Mouse (Mus musculus) intestine, postnatal 0 days (tissue): ENCODE results near the gene Rab17. TPM values are rescaled to one million over a fixed set of nuclear protein-coding genes. Genes with fewer than 3 reads are reported as not detected.

Source experiments
- ATAC-seq: fragments of 200-750 bp; cut with Nextera tagmentation; 2 replicates; pipeline ENCODE4 v1.8.0; 2017; ENCODE audit warnings: mild to moderate bottlenecking, moderate TSS enrichment, moderate library complexity
- H3K27ac ChIP-seq: fragments of 300-500 bp; sonication (generic); 2 replicates; pipeline ENCODE4 v1.5.1; 2014; ENCODE audit warnings: mild to moderate bottlenecking, low read depth, low read length, moderate library complexity
- H3K27me3 ChIP-seq: fragments of 300-500 bp; sonication (generic); replicated peaks from 2 replicates; pipeline ENCODE4 v1.6.1; 2014; ENCODE audit warnings: low read length, mixed read lengths; ENCODE audit not compliant: control insufficient read depth, insufficient read depth
- H3K36me3 ChIP-seq: fragments of 300-500 bp; sonication (generic); 2 replicates; pipeline ENCODE4 v1.6.1; 2014; ENCODE audit warnings: mild to moderate bottlenecking, moderate library complexity; ENCODE audit not compliant: control insufficient read depth, insufficient read depth
- H3K4me1 ChIP-seq: fragments of 300-500 bp; sonication (generic); replicated peaks from 2 replicates; pipeline ENCODE4 v1.6.1; 2014; ENCODE audit warnings: antibody characterized with exemption, low read length, mixed read lengths; ENCODE audit not compliant: control insufficient read depth, insufficient read depth
- H3K4me2 ChIP-seq: fragments of 300-500 bp; sonication (generic); replicated peaks from 2 replicates; pipeline ENCODE4 v1.6.1; 2014; ENCODE audit warnings: low read depth, mild to moderate bottlenecking, moderate library complexity
- H3K4me3 ChIP-seq: fragments of 300-500 bp; sonication (generic); 2 replicates; pipeline ENCODE4 v1.5.1; 2014; ENCODE audit warnings: low read depth, low read length
- H3K9ac ChIP-seq: fragments of 300-500 bp; sonication (generic); 2 replicates; pipeline ENCODE4 v1.6.1; 2014; ENCODE audit warnings: mild to moderate bottlenecking, low read depth, low read length
- H3K9me3 ChIP-seq: fragments of 300-500 bp; sonication (generic); 2 replicates; pipeline ENCODE4 v1.6.1; 2016; ENCODE audit warnings: mixed run types; ENCODE audit not compliant: control insufficient read depth
- CTCF ChIP-seq: sonication (generic); IDR thresholded peaks from 2 replicates; pipeline ENCODE4 v1.5.1; 2016; ENCODE audit warnings: low read depth, mild to moderate bottlenecking, control low read depth, antibody characterized with exemption, moderate library complexity
- WGBS: fragments of 180-500 bp; shearing (Covaris S2); extraction: QIAGEN DNeasy Blood & Tissue Kit; methylation state at CpG from one replicate; pipeline ENCODE4 v1.1.7; 2014; 5-methylcytosine and 5-hydroxymethylcytosine counted together
- polyA plus RNA-seq: library from polyadenylated mRNA; unstranded; fragments of >200 nt; fragmentation: Nextera tagmentation; extraction: Ambion mirVana; gene quantifications from 2 replicates; pipeline ENCODE4 v1.2.1, GENCODE M21; 2015

Rab17 gene
- polyA plus RNA-seq, 1 experiment from 2014 or later: 75.4 TPM

GRCm38 (mm10) chr1:90968649-90969048, 812 bp downstream of the Rab17 start:
- no peak for ATAC-seq
- no peak for TF ChIP-seq CTCF
- 49% methylated on average over 4 of the region's 4 CpGs for WGBS
- Histone ChIP-seq H3K9ac (peak overlapping the region; percentile 47), H3K27ac (peak overlapping the region; percentile 74), H3K4me3 (peak overlapping the region; percentile 42), H3K36me3 (0 out of 2 replicates have a peak, but pooled peaks cover 4% of the 10 kb centered on the region), H3K9me3 (no peaks in the 10 kb centered on the region), H3K4me1 (0 out of 2 replicates have a peak, but pooled peaks cover 5% of the 10 kb centered on the region), H3K27me3 (no peaks in the 10 kb centered on the region), H3K4me2 (peak overlapping the region; percentile 68)

GRCm38 (mm10) chr1:90967583-90967982, 1.9 kb downstream of the Rab17 start:
- Histone ChIP-seq H3K9ac (no peak overlapping the region), H3K36me3 (0 out of 2 replicates have a peak, but pooled peaks cover 4% of the 10 kb centered on the region), H3K4me1 (0 out of 2 replicates have a peak, but pooled peaks cover 5% of the 10 kb centered on the region), H3K4me3 (peak overlapping the region; percentile 16; the same call in 1 of the 2 replicates), H3K27me3 (no peaks in the 10 kb centered on the region), H3K27ac (peak overlapping the region; percentile 17; the same call in 1 of the 2 replicates), H3K4me2 (peak overlapping the region; percentile 68), H3K9me3 (no peaks in the 10 kb centered on the region)
- TF ChIP-seq CTCF: no peak
- WGBS: 32% methylated on average over 7 of the region's 7 CpGs
- ATAC-seq: peak; percentile 24

- no peak overlapping the region for H3K4me2 ChIP-seq
- H3K27ac ChIP-seq: no peak overlapping the region
- TF ChIP-seq CTCF: no peak
- WGBS: 17% methylated on average over 3 of the region's 3 CpGs
- 0 out of 2 replicates have a peak, but pooled peaks cover 5% of the 10 kb centered on the region for H3K4me1 ChIP-seq
- ATAC-seq: no peak
- peaks cover 33% of the 10 kb centered on the region for H3K36me3 ChIP-seq
- no peak overlapping the region for H3K4me3 ChIP-seq
- H3K27me3 ChIP-seq: no peaks in the 10 kb centered on the region
- no peaks in the 10 kb centered on the region for H3K9me3 ChIP-seq
- no peak overlapping the region for H3K9ac ChIP-seq
Observed at GRCm38 (mm10) chr1:90962994-90963393, 6.5 kb downstream of the Rab17 start.

GRCm38 (mm10) chr1:90962526-90962925, 6.9 kb downstream of the Rab17 start:
- no peak for TF ChIP-seq CTCF
- no peak for ATAC-seq
- Histone ChIP-seq H3K4me1 (0 out of 2 replicates have a peak, but pooled peaks cover 5% of the 10 kb centered on the region), H3K4me3 (no peak overlapping the region), H3K27ac (no peak overlapping the region), H3K27me3 (no peaks in the 10 kb centered on the region), H3K36me3 (peaks cover 34% of the 10 kb centered on the region), H3K9ac (no peak overlapping the region), H3K9me3 (no peaks in the 10 kb centered on the region), H3K4me2 (no peak overlapping the region)
- WGBS: 32% methylated on average over 4 of the region's 4 CpGs

- TF ChIP-seq CTCF: peak; percentile 88
- Histone ChIP-seq H3K4me3 (no peak overlapping the region), H3K36me3 (peaks cover 36% of the 10 kb centered on the region), H3K4me1 (no peaks in the 10 kb centered on the region), H3K27ac (no peak overlapping the region), H3K4me2 (no peak overlapping the region), H3K27me3 (no peaks in the 10 kb centered on the region), H3K9ac (no peak overlapping the region), H3K9me3 (no peaks in the 10 kb centered on the region)
- WGBS: 32% methylated on average over 7 of the region's 7 CpGs
- peak; percentile 55 for ATAC-seq
Observed at GRCm38 (mm10) chr1:90956245-90957096, 13.0 kb downstream of the Rab17 start.

- Histone ChIP-seq H3K4me2 (no peak overlapping the region), H3K9me3 (no peaks in the 10 kb centered on the region), H3K27me3 (no peaks in the 10 kb centered on the region), H3K27ac (no peak overlapping the region), H3K4me3 (no peak overlapping the region), H3K4me1 (no peaks in the 10 kb centered on the region), H3K36me3 (peaks cover 15% of the 10 kb centered on the region; the same call in 1 of the 2 replicates), H3K9ac (no peak overlapping the region)
- no peak for ATAC-seq
- 70% methylated on average over 11 of the region's 11 CpGs for WGBS
- TF ChIP-seq CTCF: no peak
Observed at GRCm38 (mm10) chr1:90953688-90954087, 15.8 kb downstream of the Rab17 start.
